Mouse (Mus musculus): ENCODE data around the gene Ces4a. TPM values are rescaled to one million over a fixed set of nuclear protein-coding genes. Genes with fewer than 3 reads are reported as not detected.

Ces4a gene
- polyA plus RNA-seq, 2 experiments = not detected

DNA sequence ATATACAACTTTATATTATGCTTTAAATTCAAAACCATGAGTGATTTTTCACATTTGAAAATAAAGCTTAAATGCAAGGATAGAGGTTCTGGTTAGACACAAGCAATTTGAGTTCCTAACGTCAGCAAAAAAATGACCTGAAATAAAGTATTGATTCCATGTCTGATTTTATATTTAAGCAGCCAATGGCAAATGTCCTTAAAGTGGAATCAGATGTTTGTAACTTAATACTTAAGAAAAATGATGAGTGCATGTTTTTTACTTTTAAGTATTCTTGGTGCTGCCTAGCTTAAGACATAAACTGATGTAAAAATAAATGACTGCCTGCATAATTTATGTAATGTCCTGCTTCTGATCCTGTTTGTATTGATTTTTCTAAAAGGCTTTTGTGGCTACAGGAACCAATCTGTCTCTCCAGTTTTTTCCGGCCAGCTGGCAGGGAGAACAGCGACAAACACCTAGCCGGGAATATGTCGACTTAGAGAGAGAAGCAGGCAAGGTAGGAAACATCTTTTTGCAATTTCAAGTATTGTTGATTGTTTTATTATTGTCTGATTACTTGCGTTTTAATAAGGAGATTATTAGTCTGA lies 46.7 kb downstream of the Ces4a start:
- TF ChIP-seq CTCF (IDR thresholded peaks at IDR 0.05; ENCODE audit: low read depth) (no peak), EP300 (IDR thresholded peaks at IDR 0.05; ENCODE audit: low read depth) (no peak)
- Histone ChIP-seq H3K27ac (no peak overlapping the region), H3K4me3 (ENCODE audit: insufficient read depth in 1 of 2, low read depth in 2 of 2, low read length in 2 of 2) (no peak overlapping the region), H3K27me3 (ENCODE audit: control insufficient read depth, insufficient read depth, low read length) (no peaks in the 10 kb centered on the region), H3K4me1 (replicated peaks; ENCODE audit: control insufficient read depth in 2 of 2, insufficient read depth in 2 of 2, low read length in 1 of 2) (no peaks in the 10 kb centered on the region), H3K9ac (replicated peaks) (no peak overlapping the region), H3K36me3 (replicated peaks; ENCODE audit: control insufficient read depth, insufficient read depth, low read depth) (no peaks in the 10 kb centered on the region), H3K9me3 (ENCODE audit: control insufficient read depth, low read length) (no peaks in the 10 kb centered on the region), H3K4me2 (ENCODE audit: low read depth) (no peak overlapping the region)
- ATAC-seq (ENCODE audit: insufficient read depth) (no peak), DNase-seq (ENCODE audit: low read depth in 3 of 3, low spot score in 3 of 3) (no peak)
- 75% methylated on average over 6 of the region's 6 CpGs for WGBS (ENCODE audit: insufficient replicate concordance)

DNA sequence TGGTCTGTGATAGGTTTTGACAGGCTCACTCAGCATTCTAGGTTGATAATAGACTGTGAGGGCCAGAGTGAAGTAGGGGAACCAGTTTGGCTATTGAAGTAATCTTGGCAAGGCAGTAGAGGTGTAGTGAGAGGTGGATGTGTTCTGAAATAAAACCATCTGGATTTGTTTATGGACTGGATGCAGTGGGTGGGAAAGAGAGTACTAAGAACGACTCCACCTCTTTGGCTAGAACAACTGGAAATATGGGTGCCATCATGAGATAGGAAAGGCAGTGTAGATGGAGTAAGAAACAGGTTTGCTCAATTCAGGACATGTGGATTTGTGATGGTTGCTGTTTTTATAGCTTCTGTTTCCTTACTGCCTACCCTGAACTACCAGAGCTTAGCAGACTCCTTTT lies 50.6 kb downstream of the Ces4a start:
- Histone ChIP-seq H3K4me1 (replicated peaks; ENCODE audit: control insufficient read depth in 2 of 2, insufficient read depth in 2 of 2, low read length in 1 of 2) (no peaks in the 10 kb centered on the region), H3K36me3 (replicated peaks; ENCODE audit: control insufficient read depth, insufficient read depth, low read depth) (no peaks in the 10 kb centered on the region), H3K4me2 (ENCODE audit: low read depth) (no peak overlapping the region), H3K27me3 (ENCODE audit: control insufficient read depth, insufficient read depth, low read length) (no peaks in the 10 kb centered on the region), H3K9ac (replicated peaks) (no peak overlapping the region), H3K27ac (no peak overlapping the region), H3K9me3 (ENCODE audit: control insufficient read depth, low read length) (no peaks in the 10 kb centered on the region), H3K4me3 (ENCODE audit: insufficient read depth in 1 of 2, low read depth in 2 of 2, low read length in 2 of 2) (no peak overlapping the region)
- TF ChIP-seq EP300 (IDR thresholded peaks at IDR 0.05; ENCODE audit: low read depth) = no peak
- TF ChIP-seq CTCF (IDR thresholded peaks at IDR 0.05; ENCODE audit: low read depth) = no peak
- DNase-seq (ENCODE audit: low read depth in 3 of 3, low spot score in 3 of 3) (no peak), ATAC-seq (ENCODE audit: insufficient read depth) (no peak)
- 54% methylated on average over 1 of the region's 1 CpGs for WGBS (ENCODE audit: insufficient replicate concordance)

DNA sequence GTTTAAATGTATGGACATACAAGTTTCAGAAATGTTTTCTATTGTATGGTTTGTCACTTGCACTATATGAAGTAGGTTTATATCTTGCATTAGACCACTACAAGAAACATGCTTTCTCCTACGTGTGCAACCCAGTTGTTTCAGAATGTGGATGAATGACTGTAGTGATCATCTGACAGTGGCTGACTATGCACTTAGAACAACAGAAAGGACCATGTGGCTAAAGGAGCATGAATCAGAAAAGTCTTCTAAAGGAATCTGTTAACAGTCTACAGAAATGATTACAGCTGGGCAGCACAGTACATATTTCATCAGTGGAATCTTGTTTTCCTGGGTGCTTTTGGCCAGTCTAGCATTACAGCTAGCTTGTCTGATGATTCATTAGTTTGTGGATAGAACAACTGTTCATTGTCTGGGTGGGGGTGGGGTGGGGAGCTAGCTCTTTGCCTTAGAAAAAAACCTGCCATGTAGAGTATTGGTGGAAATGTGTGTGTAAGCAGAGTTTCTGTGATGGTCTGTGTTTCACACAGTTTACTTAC lies 54.9 kb downstream of the Ces4a start:
- TF ChIP-seq EP300 (IDR thresholded peaks at IDR 0.05; ENCODE audit: low read depth) (no peak), CTCF (IDR thresholded peaks at IDR 0.05; ENCODE audit: low read depth) (no peak)
- DNase-seq (ENCODE audit: low read depth in 3 of 3, low spot score in 3 of 3) (no peak), ATAC-seq (ENCODE audit: insufficient read depth) (no peak)
- Histone ChIP-seq H3K27me3 (ENCODE audit: control insufficient read depth, insufficient read depth, low read length) (no peaks in the 10 kb centered on the region), H3K9me3 (ENCODE audit: control insufficient read depth, low read length) (no peaks in the 10 kb centered on the region), H3K4me2 (ENCODE audit: low read depth) (no peak overlapping the region), H3K4me1 (replicated peaks; ENCODE audit: control insufficient read depth in 2 of 2, insufficient read depth in 2 of 2, low read length in 1 of 2) (no peaks in the 10 kb centered on the region), H3K9ac (replicated peaks) (no peak overlapping the region), H3K4me3 (ENCODE audit: insufficient read depth in 1 of 2, low read depth in 2 of 2, low read length in 2 of 2) (no peak overlapping the region), H3K27ac (no peak overlapping the region), H3K36me3 (replicated peaks; ENCODE audit: control insufficient read depth, insufficient read depth, low read depth) (no peaks in the 10 kb centered on the region)
- WGBS (ENCODE audit: insufficient replicate concordance) = 69% methylated on average over 1 of the region's 1 CpGs

DNA sequence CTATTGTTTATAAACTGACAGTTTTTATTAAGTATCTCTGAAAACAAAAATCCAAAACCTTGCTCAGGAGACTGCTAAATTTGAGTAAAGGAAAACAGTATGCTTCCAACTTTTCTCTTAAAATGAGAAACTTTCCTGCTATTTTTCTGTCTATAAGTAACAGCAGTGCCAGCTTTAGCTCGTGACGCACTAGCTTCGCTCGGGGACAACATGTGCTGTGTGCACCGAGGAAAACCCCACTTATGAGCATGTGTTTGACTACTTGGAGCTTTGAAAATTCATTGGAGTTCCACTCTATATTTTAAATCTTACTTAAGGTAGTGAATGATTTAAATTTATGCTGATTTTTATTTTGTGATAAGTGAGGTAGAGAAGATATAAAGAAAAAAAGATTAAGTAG lies 60.6 kb downstream of the Ces4a start:
- Histone ChIP-seq H3K27ac (no peak overlapping the region), H3K4me2 (ENCODE audit: low read depth) (no peak overlapping the region), H3K9ac (replicated peaks) (no peak overlapping the region), H3K36me3 (replicated peaks; ENCODE audit: control insufficient read depth, insufficient read depth, low read depth) (no peaks in the 10 kb centered on the region), H3K4me1 (replicated peaks; ENCODE audit: control insufficient read depth in 2 of 2, insufficient read depth in 2 of 2, low read length in 1 of 2) (no peaks in the 10 kb centered on the region), H3K27me3 (ENCODE audit: control insufficient read depth, insufficient read depth, low read length) (no peaks in the 10 kb centered on the region), H3K9me3 (ENCODE audit: control insufficient read depth, low read length) (no peaks in the 10 kb centered on the region), H3K4me3 (ENCODE audit: insufficient read depth in 1 of 2, low read depth in 2 of 2, low read length in 2 of 2) (no peak overlapping the region)
- ATAC-seq (ENCODE audit: insufficient read depth) (no peak), DNase-seq (ENCODE audit: low read depth in 3 of 3, low spot score in 3 of 3) (no peak)
- 86% methylated on average over 5 of the region's 5 CpGs for WGBS (ENCODE audit: insufficient replicate concordance)
- TF ChIP-seq EP300 (IDR thresholded peaks at IDR 0.05; ENCODE audit: low read depth) = no peak
- TF ChIP-seq CTCF (IDR thresholded peaks at IDR 0.05; ENCODE audit: low read depth) = no peak

Other genes starting within 250 kb of the Ces4a start
- 1.5 and 2.1 TPM in 2 replicates for gene Ces2e, start 205.5 kb upstream of the Ces4a start, polyA plus RNA-seq (2012; rRNA removed)
- 1.6 and 2.2 TPM in 2 replicates for gene Ces2e, start 205.5 kb upstream of the Ces4a start, polyA plus RNA-seq (2014; fragmentation: Nextera tagmentation; extraction: Ambion mirVana)
- not detected in 2 replicates for gene Ces2f, start 184.4 kb upstream of the Ces4a start, polyA plus RNA-seq (2012; rRNA removed)
- not detected in 2 replicates for gene Ces2f, start 184.4 kb upstream of the Ces4a start, polyA plus RNA-seq (2014; fragmentation: Nextera tagmentation; extraction: Ambion mirVana)
- gene Ces2g, start 170.1 kb upstream of the Ces4a start, polyA plus RNA-seq (2012; rRNA removed) = 21.3 and 21.5 TPM in 2 replicates
- gene Ces2g, start 170.1 kb upstream of the Ces4a start, polyA plus RNA-seq (2014; fragmentation: Nextera tagmentation; extraction: Ambion mirVana) = 19.7 and 21.1 TPM in 2 replicates
- not detected in 2 replicates for gene Ces2h, start 130.9 kb upstream of the Ces4a start, polyA plus RNA-seq (2012; rRNA removed)
- not detected in 2 replicates for gene Ces2h, start 130.9 kb upstream of the Ces4a start, polyA plus RNA-seq (2014; fragmentation: Nextera tagmentation; extraction: Ambion mirVana)
- gene Ces3a, start 83.2 kb upstream of the Ces4a start, polyA plus RNA-seq (2012; rRNA removed) = 0.18 and 0.22 TPM in 2 replicates
- 0.14 and 0.23 TPM in 2 replicates for gene Ces3a, start 83.2 kb upstream of the Ces4a start, polyA plus RNA-seq (2014; fragmentation: Nextera tagmentation; extraction: Ambion mirVana)
- gene Ces3b, start 48.0 kb upstream of the Ces4a start, polyA plus RNA-seq (2012; rRNA removed) = not detected in 2 replicates
- not detected in 2 replicates for gene Ces3b, start 48.0 kb upstream of the Ces4a start, polyA plus RNA-seq (2014; fragmentation: Nextera tagmentation; extraction: Ambion mirVana)
- 3.6 and 5.8 TPM in 2 replicates for gene Cbfb, start 38.9 kb downstream of the Ces4a start, polyA plus RNA-seq (2012; rRNA removed)
- gene Cbfb, start 38.9 kb downstream of the Ces4a start, polyA plus RNA-seq (2014; fragmentation: Nextera tagmentation; extraction: Ambion mirVana) = 7.5 and 7.8 TPM in 2 replicates
- 10.7 and 11.9 TPM in 2 replicates for gene D230025D16Rik, start 93.3 kb downstream of the Ces4a start, polyA plus RNA-seq (2012; rRNA removed)
- gene D230025D16Rik, start 93.3 kb downstream of the Ces4a start, polyA plus RNA-seq (2014; fragmentation: Nextera tagmentation; extraction: Ambion mirVana) = 14.7 and 16.7 TPM in 2 replicates
- gene B3gnt9, start 123.4 kb downstream of the Ces4a start, polyA plus RNA-seq (2012; rRNA removed) = 1.6 and 1.7 TPM in 2 replicates
- gene B3gnt9, start 123.4 kb downstream of the Ces4a start, polyA plus RNA-seq (2014; fragmentation: Nextera tagmentation; extraction: Ambion mirVana) = 2.3 and 3.1 TPM in 2 replicates
- gene Tradd, start 132.8 kb downstream of the Ces4a start, polyA plus RNA-seq (2012; rRNA removed) = 5.5 and 6.0 TPM in 2 replicates
- 11.5 and 15.8 TPM in 2 replicates for gene Tradd, start 132.8 kb downstream of the Ces4a start, polyA plus RNA-seq (2014; fragmentation: Nextera tagmentation; extraction: Ambion mirVana)
- 1.0 and 1.3 TPM in 2 replicates for gene Fbxl8, start 132.8 kb downstream of the Ces4a start, polyA plus RNA-seq (2012; rRNA removed)
- 0.75 and 0.83 TPM in 2 replicates for gene Fbxl8, start 132.8 kb downstream of the Ces4a start, polyA plus RNA-seq (2014; fragmentation: Nextera tagmentation; extraction: Ambion mirVana)
- gene Hsf4, start 138.0 kb downstream of the Ces4a start, polyA plus RNA-seq (2012; rRNA removed) = 0.03 TPM in 1 of 2 replicates, not detected in the other
- 0.08 TPM in 1 of 2 replicates, not detected in the other for gene Hsf4, start 138.0 kb downstream of the Ces4a start, polyA plus RNA-seq (2014; fragmentation: Nextera tagmentation; extraction: Ambion mirVana)
- 0.02 and 0.03 TPM in 2 replicates for gene Nol3, start 144.3 kb downstream of the Ces4a start, polyA plus RNA-seq (2012; rRNA removed)
- gene Nol3, start 144.3 kb downstream of the Ces4a start, polyA plus RNA-seq (2014; fragmentation: Nextera tagmentation; extraction: Ambion mirVana) = not detected in 2 replicates
- gene 4931428F04Rik, start 158.1 kb downstream of the Ces4a start, polyA plus RNA-seq (2012; rRNA removed) = 1.3 and 1.6 TPM in 2 replicates
- 0.48 and 0.62 TPM in 2 replicates for gene 4931428F04Rik, start 158.1 kb downstream of the Ces4a start, polyA plus RNA-seq (2014; fragmentation: Nextera tagmentation; extraction: Ambion mirVana)
- gene Exoc3l, start 164.3 kb downstream of the Ces4a start, polyA plus RNA-seq (2012; rRNA removed) = 6.2 and 6.5 TPM in 2 replicates
- gene Exoc3l, start 164.3 kb downstream of the Ces4a start, polyA plus RNA-seq (2014; fragmentation: Nextera tagmentation; extraction: Ambion mirVana) = 4.5 and 4.7 TPM in 2 replicates
- gene E2f4, start 165.9 kb downstream of the Ces4a start, polyA plus RNA-seq (2012; rRNA removed) = 275 and 297 TPM in 2 replicates
- 206 and 227 TPM in 2 replicates for gene E2f4, start 165.9 kb downstream of the Ces4a start, polyA plus RNA-seq (2014; fragmentation: Nextera tagmentation; extraction: Ambion mirVana)
- 3.6 and 4.2 TPM in 2 replicates for gene Elmo3, start 173.8 kb downstream of the Ces4a start, polyA plus RNA-seq (2012; rRNA removed)
- gene Elmo3, start 173.8 kb downstream of the Ces4a start, polyA plus RNA-seq (2014; fragmentation: Nextera tagmentation; extraction: Ambion mirVana) = 2.5 and 2.8 TPM in 2 replicates
- gene Lrrc29, start 194.5 kb downstream of the Ces4a start, polyA plus RNA-seq (2012; rRNA removed) = 10.4 and 12.1 TPM in 2 replicates
- gene Lrrc29, start 194.5 kb downstream of the Ces4a start, polyA plus RNA-seq (2014; fragmentation: Nextera tagmentation; extraction: Ambion mirVana) = 9.1 and 11.4 TPM in 2 replicates
- gene Tmem208, start 194.6 kb downstream of the Ces4a start, polyA plus RNA-seq (2012; rRNA removed) = 59.1 and 66.5 TPM in 2 replicates
- 103 and 107 TPM in 2 replicates for gene Tmem208, start 194.6 kb downstream of the Ces4a start, polyA plus RNA-seq (2014; fragmentation: Nextera tagmentation; extraction: Ambion mirVana)
- gene Fhod1, start 216.2 kb downstream of the Ces4a start, polyA plus RNA-seq (2012; rRNA removed) = 3.4 and 4.4 TPM in 2 replicates
- 0.42 and 0.82 TPM in 2 replicates for gene Fhod1, start 216.2 kb downstream of the Ces4a start, polyA plus RNA-seq (2014; fragmentation: Nextera tagmentation; extraction: Ambion mirVana)
- gene Slc9a5, start 217.0 kb downstream of the Ces4a start, polyA plus RNA-seq (2012; rRNA removed) = 0.87 and 0.90 TPM in 2 replicates
- 0.08 and 0.14 TPM in 2 replicates for gene Slc9a5, start 217.0 kb downstream of the Ces4a start, polyA plus RNA-seq (2014; fragmentation: Nextera tagmentation; extraction: Ambion mirVana)
- gene Plekhg4, start 241.5 kb downstream of the Ces4a start, polyA plus RNA-seq (2012; rRNA removed) = 0.08 TPM in 2 replicates
- 0.06 TPM in 2 replicates for gene Plekhg4, start 241.5 kb downstream of the Ces4a start, polyA plus RNA-seq (2014; fragmentation: Nextera tagmentation; extraction: Ambion mirVana)

Measured in liver, embryonic 14.5 days (tissue).